Mouse (Mus musculus): ENCODE data around the gene Odf3l1.
"Not testable (repeated sequence)": the region's sequence is repeated elsewhere in the genome, so short reads cannot be mapped to it uniquely, and the experiment has no call there.

Gene Odf3l1

DNA sequence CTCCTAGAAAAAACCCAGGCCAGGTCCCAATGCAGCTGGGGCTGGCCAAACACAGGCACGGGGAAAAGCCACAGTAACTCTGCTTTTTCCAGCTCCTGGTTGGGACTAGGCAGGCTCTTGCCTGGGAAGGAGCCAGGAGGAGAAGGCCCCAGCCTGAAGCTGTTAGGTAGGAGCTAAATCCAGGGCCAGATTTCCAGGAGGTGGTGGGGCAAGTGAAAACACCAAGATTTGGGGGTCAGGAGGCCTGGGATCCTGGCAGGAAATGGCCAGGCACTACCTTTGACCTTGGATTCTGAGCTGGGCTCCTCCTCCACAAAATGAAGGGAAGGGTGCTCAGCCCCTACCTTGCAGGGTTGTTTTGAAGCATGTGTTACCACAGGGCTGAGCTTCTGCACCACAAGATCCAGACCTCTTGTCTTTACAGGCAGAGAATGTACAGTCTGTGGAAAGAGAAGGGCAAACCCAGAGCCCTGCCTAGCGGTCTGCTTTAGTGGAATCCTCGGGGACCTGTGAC, at the start of gene Odf3l1:
Odf3l1 (minus strand) TSS at position 464 of the 514 bp plus-strand sequence.
- DNase-seq (ENCODE audit: low spot score) = peak; percentile 35

GRCm38 (mm10) chr9:56913991-56914390, 49.5 kb upstream of the Odf3l1 start:
- DNase-seq (ENCODE audit: low spot score) = no peak

GRCm38 (mm10) chr9:56911017-56911416, 46.5 kb upstream of the Odf3l1 start:
- DNase-seq (ENCODE audit: low spot score) = no peak

DNA sequence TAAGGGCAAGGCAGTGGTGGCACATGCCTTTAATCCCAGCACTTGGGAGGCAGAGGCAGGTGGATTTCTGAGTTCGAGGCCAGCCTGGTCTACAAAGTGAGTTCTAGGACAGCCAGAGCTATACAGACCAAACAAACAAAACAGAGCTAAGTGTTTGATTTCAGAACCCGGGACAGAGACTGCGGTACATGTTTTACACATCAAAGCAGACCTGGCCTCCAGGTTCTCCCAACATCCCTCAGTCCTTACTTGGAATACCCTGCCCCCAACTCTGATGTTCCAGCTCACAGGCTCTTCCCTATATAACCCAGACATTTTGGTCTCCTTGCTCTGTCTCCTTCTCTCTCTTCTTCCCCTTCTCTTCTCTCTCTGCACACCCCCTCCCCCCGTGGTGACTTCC, 45.5 kb upstream of the Odf3l1 start:
- DNase-seq (ENCODE audit: low spot score) = not testable (repeated sequence)

DNA sequence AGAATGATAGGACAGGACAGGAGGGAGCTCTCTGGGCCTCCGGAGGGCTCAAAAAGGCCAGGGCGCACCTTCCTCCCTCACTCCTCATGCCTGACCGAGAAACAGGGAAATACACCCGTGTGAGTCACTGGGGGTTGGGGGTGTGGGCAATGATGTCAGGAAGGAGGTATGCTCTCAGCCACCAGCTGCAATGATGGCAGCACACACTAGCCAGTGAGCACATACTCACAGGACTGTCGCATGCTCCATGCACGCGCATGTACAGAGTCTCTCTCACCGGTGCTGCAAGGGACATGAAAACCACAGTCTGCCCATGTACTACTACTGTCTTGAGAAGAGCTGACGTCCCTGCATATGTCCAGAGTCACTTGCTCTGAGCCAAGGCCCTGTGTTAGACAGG, 43.1 kb upstream of the Odf3l1 start:
- no peak for DNase-seq (ENCODE audit: low spot score)

DNA sequence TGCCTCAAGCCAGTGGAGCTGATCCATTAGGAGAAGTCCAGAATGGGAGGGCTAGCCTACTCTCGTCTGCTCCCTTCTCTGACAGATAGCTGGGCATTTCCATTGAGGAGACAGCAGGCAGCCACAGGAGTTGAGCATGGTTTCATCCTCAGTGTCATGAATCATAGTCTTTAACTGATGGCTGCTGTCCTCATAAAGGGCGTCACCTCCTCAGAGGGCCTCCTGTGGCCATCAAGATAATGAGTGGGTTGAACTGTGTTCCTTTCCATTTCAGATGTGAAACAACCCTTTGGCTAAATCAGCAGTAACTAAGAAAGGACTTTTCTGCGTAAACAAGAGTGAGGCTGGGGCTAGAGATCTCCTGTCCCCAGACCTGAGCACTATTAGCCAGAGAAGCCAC, 39.2 kb upstream of the Odf3l1 start:
- no peak for DNase-seq (ENCODE audit: low spot score)

- DNase-seq (ENCODE audit: low spot score) = no peak
Measured at GRCm38 (mm10) chr9:56901187-56901586, 36.7 kb upstream of the Odf3l1 start.

GRCm38 (mm10) chr9:56900571-56900970, 36.1 kb upstream of the Odf3l1 start:
- DNase-seq (ENCODE audit: low spot score) = no peak

DNA sequence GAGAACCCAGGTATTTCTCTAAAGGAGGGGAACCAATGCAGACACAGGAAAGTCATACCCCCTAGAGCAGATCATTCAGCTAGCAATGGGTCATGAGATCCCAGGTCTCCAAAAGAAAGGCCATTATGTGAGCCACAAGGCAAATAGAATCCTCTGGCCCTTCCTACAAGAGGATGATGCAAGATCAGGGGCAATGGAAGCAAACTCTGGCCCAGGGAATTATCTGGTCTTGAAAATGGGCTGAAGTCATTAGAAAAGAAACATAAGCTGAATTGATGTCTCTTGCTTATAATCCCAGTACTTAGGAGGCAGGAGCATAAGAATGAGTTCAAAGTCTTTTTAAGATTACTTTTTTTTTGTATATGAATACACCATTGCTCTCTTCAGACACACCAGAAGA, 35.6 kb upstream of the Odf3l1 start:
- DNase-seq (ENCODE audit: low spot score) = no peak

DNA sequence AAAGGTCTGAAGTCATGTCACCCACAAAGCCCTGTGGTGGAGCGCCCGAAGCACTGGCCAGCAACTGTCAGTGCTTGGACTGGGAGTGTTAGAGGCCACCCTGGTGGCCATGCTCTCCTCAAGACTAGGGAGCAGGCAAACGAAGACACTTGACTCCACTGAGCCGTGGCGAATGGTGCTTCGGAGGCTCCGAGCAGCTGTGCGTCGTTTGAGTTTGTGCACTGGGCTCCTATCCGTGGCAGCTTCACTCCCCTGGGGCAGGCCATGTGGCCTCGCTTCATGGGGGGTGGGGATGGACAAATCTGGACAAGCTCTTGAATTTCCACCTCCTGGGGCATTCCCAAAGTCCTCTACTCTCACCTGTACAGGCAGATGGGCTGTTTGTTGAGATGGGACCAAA, 34.9 kb upstream of the Odf3l1 start:
- DNase-seq (ENCODE audit: low spot score) = no peak

GRCm38 (mm10) chr9:56896779-56897178, 32.3 kb upstream of the Odf3l1 start:
- DNase-seq (ENCODE audit: low spot score) = no peak

GRCm38 (mm10) chr9:56894006-56894405, 29.5 kb upstream of the Odf3l1 start:
- peak; percentile 54 for DNase-seq (ENCODE audit: low spot score)

GRCm38 (mm10) chr9:56893313-56893712, 28.8 kb upstream of the Odf3l1 start:
- DNase-seq (ENCODE audit: low spot score) = no peak

DNA sequence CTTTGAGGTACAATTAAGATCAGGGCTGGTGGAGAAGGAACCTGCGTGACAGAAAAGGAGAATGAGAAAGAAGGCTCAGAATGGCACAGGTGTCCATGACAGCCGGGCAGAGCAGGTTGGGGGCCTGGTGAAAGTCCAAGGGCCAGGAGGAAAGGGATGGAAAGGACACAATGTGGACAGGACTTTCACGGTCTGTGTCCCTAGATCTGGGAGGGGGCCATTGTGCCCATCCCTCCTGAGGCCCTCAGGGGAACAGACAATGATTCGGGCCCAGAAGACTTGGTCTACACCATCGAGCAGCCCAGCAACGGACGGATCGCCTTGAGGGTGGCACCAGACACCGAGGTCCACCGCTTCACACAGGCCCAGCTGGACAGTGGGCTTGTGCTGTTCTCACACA, 27.6 kb upstream of the Odf3l1 start:
- DNase-seq (ENCODE audit: low spot score) = no peak

DNA sequence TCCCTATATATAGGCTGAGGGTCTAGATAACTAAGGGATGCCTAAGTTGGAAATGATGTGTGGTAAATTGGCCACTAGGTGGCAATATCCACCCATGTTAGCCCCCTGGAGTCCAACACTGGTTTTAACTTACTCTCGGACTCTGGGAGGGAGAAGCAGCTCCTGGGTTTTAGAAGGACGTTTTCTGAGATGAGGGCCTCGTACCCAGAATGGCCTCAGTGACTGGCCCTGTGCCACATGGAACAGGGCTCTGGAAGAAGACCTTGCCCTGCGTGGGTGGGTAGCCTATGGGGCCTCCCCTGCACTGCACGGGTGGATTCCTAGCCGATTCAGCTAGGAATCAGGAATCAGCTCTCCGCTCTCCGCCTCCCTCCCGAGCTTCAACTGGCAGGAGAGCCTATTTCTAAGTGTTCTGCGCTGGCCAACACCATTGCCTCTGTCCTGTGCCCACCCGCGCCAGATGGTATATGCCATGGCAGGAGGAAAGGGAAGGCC, 27.1 kb upstream of the Odf3l1 start:
- peak; percentile 85 for DNase-seq (ENCODE audit: low spot score)

GRCm38 (mm10) chr9:56890522-56891250, 26.2 kb upstream of the Odf3l1 start:
- no peak for DNase-seq (ENCODE audit: low spot score)

GRCm38 (mm10) chr9:56889817-56890216, 25.3 kb upstream of the Odf3l1 start:
- DNase-seq (ENCODE audit: low spot score) = peak; percentile 86

GRCm38 (mm10) chr9:56887581-56887980, 23.1 kb upstream of the Odf3l1 start:
- no peak for DNase-seq (ENCODE audit: low spot score)

DNA sequence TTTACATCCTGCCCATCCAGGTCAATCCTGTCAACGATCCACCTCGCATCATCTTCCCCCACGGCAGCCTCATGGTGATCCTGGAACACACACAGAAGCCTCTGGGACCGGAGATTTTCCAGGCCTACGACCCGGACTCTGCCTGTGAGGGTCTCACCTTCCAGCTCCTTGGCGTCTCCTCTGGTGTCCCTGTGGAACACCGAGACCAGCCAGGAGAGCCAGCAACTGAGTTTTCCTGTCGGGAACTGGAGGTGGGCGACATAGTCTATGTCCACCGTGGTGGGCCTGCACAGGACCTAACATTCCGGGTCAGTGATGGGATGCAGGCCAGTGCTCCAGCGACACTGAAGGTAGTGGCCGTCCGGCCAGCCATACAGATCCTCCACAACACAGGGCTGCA, 22.1 kb upstream of the Odf3l1 start:
- no peak for DNase-seq (ENCODE audit: low spot score)

- no peak for DNase-seq (ENCODE audit: low spot score)
Measured at GRCm38 (mm10) chr9:56886113-56886512, 21.6 kb upstream of the Odf3l1 start.

- no peak for DNase-seq (ENCODE audit: low spot score)
Measured at GRCm38 (mm10) chr9:56884328-56884727, 19.8 kb upstream of the Odf3l1 start.

DNA sequence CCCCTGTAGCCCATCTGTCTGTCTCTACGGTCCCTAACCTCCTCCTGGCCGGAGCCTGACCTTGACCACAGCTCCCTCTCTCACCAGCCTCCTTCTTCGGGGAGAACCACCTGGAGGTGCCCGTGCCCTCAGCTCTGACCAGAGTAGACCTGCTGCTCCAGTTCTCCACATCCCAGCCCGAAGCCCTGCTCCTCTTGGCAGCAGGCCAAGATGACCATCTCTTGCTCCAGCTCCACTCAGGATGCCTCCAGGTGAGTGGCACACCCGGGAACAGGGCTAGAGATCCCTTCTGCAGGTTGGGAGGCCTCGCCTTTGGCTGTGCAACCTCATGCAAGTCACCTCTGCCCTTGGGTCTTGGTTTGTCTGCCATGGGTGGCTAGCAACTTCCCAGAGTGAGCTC, 19.0 kb upstream of the Odf3l1 start:
- DNase-seq (ENCODE audit: low spot score) = no peak

GRCm38 (mm10) chr9:56882818-56883217, 18.3 kb upstream of the Odf3l1 start:
- no peak for DNase-seq (ENCODE audit: low spot score)

GRCm38 (mm10) chr9:56882283-56882682, 17.8 kb upstream of the Odf3l1 start:
- DNase-seq (ENCODE audit: low spot score) = no peak

Data from adipocyte (in vitro differentiated cells).